Mouse (Mus musculus) spleen, postnatal 4 days (tissue): Measurements from ENCODE around the gene Cabp4.
"Not testable (repeated sequence)": the region's sequence is repeated elsewhere in the genome, so short reads cannot be mapped to it uniquely, and the experiment has no call there.

Experiments used
- DNase-seq, 2 experiments: peaks; one replicate each; pipeline ENCODE4 v3.0.0; 2022; ENCODE audit warnings: low spot score in 2 of 2

Cabp4 gene

GRCm38 (mm10) chr19:4125268-4125667 lies 18.6 kb downstream of the Cabp4 start:
- not testable (repeated sequence) for DNase-seq

GRCm38 (mm10) chr19:4124432-4124831 lies 19.4 kb downstream of the Cabp4 start:
- DNase-seq, result no peak

DNA sequence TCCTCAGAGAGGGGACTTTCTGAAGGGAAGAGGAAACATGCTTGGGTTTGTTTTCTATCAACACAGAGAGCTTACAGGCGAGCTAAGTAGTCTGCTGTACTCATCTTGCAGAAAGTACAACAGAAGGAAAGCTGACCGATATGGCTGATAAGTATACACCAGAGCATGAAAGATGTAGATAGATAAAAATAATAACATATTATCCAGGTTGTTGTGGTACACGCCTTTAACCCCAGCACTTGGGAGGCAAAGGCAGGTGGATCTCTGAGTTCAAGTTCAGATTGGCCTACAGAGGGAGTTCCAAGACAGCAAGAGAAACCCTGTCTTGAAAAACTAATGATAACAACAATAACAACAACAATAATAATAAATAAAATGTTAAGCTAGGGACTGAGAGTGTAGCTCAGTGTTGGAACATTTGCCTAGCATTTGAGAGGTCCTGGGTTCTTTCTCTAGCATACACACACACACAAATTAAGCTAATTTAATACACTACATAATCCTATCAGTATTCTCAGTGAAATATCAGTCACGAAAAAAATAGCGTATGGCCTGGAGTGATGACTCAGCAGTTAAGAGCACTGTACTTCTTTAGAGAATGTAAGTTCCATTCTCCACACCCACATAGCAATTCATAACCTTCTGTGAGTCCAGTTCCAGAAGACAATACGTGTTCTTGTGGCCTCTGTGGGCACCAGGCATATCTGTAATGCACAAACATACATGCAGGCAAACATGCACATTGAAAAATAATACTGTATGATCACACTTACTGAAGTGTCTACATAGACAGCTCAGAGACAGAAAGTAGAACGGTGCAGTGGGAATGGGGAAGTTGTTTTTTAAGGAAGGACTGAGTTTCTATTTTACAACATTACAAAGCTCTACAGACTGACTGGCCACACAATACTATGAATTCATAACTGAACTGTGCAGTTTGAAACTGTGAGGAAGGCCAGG lies 21.1 kb downstream of the Cabp4 start:
- DNase-seq, result no peak

GRCm38 (mm10) chr19:4121896-4122295 lies 21.9 kb downstream of the Cabp4 start:
- DNase-seq, result not testable (repeated sequence)

GRCm38 (mm10) chr19:4121097-4121805 lies 22.6 kb downstream of the Cabp4 start:
- DNase-seq, result peak; percentile 97 to 98

- no peak for DNase-seq
Measured at GRCm38 (mm10) chr19:4120496-4120895, 23.3 kb downstream of the Cabp4 start.

DNA sequence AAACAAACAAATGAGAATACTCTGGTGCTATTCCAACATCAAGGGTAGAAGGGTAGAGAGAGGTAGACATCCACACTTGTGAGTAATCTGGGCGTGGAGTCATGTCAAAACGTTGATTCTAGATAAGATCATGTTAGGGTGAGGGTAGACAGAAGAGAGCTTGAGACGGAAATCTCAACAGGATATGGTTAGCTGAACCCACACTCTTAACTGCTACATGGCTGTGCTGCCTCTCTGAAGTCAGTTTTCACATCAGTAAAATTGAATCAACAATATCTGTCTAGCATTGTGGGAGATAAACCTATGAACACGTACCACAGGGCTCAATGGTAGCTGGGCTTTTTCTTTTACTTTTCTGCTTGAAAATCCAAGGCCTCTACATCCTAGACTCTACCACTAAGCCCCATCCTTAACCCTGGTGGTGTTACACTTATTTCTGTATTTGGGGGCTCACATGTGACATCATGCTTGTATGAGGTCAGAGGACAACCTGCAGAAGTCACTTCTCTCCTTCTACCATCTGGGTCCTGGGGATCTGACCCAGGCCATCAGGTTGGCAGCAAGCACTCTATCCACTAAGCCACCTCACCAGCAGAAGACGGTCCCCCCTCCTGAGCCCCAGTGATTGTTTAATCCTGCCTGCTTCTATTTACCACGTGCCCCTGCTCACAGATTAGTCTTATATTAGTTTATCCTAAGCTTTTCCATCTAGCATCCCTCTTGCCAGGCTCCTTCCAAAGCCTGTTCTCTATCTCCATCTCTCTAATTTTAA lies 23.9 kb downstream of the Cabp4 start:
- DNase-seq, result no peak

DNA sequence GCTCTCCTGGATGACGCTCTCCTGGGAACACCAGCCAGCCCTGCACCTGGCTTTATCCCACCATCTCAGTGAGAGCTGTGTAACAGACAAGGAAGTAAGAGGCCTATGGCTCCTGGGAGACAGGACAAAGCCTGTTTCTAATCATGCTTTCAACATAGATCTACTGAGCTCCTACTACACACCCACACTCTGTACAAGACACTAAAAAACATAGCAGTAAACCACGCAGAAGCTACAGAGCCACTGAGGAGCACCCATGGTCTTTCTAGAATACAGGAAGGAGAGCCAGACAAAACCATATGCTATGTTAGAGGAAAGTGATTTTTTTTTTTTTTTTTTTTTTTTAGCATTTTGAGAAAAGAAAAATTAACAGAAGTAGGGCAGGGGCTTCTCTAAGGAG lies 25.5 kb downstream of the Cabp4 start:
- DNase-seq, result no peak

DNA sequence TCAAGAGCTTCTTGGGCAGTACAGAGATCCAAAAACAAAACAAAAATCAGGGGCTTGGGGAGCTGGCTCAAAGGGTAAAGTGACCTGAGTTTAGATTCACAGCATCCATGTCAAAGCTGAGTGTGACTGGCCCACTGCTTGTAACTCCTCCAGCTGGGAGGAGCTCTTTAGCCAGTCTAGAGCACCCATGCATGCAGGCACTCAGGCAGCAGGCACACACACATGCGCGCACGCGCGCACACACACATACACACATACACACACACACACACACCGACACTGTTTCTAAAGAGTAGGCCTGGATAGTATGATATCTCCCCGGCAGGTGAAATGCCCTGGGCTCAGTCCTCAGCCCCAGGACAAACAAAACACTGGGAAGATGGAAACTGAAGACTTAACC lies 26.8 kb downstream of the Cabp4 start:
- no peak for DNase-seq

DNA sequence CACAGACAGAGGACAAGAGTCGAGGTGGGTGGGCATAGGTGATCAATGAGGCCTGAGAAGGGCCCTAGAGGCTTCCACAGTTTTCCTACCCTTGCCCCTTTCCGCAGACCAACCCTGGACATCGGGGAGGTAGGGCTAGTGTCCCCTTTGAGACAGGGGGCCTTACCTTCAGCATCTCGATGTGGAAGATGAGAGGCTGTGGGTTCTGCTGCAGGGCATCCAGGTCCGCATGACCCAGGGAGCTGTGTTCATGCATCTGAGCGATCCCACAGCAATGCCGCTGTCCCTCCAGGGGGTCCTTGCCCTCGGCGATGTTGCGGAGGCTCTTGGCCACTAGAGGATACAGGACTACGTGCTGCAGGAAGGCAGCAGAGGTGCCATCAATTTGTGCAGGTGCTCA lies 28.0 kb downstream of the Cabp4 start:
- DNase-seq, result no peak

DNA sequence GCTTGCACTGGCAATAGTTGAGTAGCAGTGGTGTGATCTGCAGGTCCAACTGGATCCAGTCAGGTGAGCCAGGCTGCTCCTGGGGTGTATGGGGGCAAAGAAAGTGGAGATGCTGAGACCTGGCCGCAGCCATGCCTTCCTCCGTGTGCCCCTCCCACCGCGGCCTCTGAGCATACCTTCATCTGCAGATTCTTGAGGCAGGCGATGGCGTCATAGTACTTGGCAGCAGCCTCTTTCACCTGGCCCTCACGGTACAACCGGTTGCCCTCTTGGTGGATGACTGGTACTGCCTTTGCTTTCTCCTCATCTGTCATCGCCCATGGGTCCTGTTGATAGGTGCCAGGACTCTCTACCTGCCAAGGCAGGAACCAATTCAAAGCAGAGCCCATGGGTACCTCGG lies 28.7 kb downstream of the Cabp4 start:
- DNase-seq, result no peak

DNA sequence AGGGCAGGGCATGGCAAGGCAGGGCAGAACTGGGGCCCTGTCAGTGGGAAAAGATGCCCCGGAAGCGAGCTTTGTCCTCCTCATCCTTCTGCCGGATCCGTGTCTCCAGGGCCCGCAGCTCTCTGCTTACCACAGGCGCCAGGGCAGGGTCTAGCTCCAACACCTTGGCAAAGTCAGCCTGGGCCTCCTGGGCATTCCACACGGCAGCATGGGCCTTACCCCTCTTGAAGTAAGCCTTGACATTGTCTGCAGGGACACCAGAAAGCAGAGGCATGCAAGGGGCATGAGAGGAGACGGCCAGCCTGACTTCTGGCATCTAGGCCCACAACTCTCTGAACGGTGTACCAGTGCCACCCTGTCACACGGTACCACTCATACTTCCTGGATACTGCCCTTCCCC lies 29.3 kb downstream of the Cabp4 start:
- no peak for DNase-seq

- DNase-seq, result peak; percentile 66 to 80
Measured at GRCm38 (mm10) chr19:4113806-4114230, 30.0 kb downstream of the Cabp4 start.

DNA sequence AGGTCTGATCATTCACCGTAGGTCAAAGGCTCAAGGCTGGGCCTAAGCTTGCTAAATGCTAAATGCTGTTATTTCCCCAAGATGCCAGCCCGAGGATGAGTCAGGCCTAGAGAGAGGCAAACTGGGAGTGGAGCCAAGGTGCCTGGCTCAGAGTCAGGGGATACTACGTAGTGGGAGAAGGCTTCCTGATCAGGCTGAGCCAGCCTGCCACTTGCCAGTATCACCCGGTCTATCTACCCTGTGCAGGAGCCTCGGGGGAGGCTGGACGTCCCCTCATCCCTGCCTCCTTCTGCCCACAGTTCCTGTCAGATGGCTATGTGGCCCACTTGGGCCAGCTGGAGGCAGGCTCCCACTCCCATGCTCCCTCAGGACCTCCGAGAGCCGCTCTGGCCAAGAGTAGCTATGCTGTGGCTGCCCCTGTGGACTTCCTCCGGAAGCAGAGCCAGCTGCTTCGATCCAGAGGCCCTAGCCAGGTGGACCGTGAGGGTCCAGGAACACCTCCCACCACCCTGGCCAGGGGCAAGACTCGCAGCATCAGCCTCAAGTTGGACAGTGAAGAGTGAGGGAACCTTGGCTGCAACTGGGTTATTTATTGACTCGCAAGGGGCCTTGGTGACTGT lies 30.5 kb downstream of the Cabp4 start:
- peak; percentile 89 to 92 for DNase-seq

- DNase-seq, result peak in 1 of 2 experiments; percentile 73
Measured at GRCm38 (mm10) chr19:4112063-4112960, 31.5 kb downstream of the Cabp4 start.

DNA sequence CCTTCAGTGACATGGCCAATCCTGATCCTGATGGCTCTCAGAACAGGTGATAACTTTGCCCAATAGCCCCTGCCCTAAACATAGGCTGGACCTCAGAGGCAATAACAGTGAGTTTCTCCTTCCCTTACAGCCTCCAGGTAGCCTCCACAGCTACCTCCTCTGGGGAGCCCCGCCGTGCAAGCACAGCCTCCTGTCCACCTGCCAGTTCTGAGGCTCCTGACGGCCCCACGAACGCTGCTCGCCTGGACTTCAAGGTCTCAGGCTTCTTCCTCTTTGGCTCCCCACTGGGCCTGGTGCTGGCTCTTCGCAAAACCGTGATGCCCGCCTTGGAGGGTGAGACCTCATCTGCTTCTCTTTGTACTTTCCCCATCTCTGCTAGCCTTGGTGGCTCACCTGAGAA lies 35.3 kb downstream of the Cabp4 start:
- DNase-seq, result peak in 1 of 2 experiments; percentile 61

GRCm38 (mm10) chr19:4106654-4107053 lies 37.2 kb downstream of the Cabp4 start:
- peak in 1 of 2 experiments; percentile 60 for DNase-seq

GRCm38 (mm10) chr19:4104675-4105194 lies 39.1 kb downstream of the Cabp4 start:
- no peak for DNase-seq

GRCm38 (mm10) chr19:4103792-4104191 lies 40.0 kb downstream of the Cabp4 start:
- DNase-seq, result no peak

GRCm38 (mm10) chr19:4103294-4103693 lies 40.5 kb downstream of the Cabp4 start:
- no peak for DNase-seq
